Mouse (Mus musculus): ENCODE data around the gene Lap3.

- no peak for TF ChIP-seq CTCF (IDR thresholded peaks at IDR 0.05; ENCODE audit: control insufficient read depth, insufficient read depth, insufficient replicate concordance, low read depth, low read length)
- TF ChIP-seq POLR2A (IDR thresholded peaks at IDR 0.05; ENCODE audit: control insufficient read depth, low read depth, low read length), result no peak
Measured at GRCm38 (mm10) chr5:45515151-45515743, 22.1 kb downstream of the Lap3 start.
